Mouse (Mus musculus): ENCODE measurements around the gene Lrp11. TPM values are rescaled to one million over a fixed set of nuclear protein-coding genes. Genes with fewer than 3 reads are reported as not detected.
A peak's percentile ranks its signal among the peaks of the same experiment; 100 is the strongest.

The Lrp11 gene
- 17.7 and 19.3 TPM in 2 replicates for polyA plus RNA-seq (2016; fragmentation: Nextera tagmentation; extraction: Ambion mirVana)

DNA sequence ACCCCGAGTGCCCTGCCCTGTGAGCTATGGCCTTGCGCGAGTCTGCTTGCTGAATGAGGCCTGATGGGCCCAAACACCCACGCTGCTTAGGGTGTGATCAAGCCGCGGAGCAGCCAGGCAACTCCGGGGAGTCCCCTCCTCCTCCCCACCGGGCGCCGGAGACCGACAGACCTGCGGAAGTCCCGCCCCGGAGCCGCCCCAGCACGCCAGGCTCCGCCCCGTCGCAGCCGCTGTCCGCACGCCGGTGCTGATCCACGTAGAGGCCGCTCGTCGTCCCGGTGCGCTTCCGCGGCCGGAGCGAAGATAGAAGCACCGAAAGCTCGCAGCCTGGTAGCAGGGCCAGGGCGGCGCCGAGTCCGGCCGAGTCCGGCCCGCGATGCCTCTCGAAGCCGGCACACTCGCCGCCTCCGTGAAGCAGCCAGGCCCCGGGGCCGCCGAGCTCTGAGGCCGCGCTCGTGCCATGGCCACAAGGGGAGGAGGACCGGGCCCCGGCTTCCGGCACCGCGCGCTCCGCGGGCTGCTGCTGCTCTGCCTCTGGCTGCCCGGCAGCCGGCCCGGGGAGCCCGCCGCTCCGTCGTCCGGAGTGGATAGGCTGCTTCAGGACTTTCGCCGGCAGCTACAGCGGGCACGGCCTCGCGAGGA is at the start of gene Lrp11:
TSS of gene Lrp11 (plus strand) at position 209 of the 642 bp plus-strand sequence.
- peak within 1 kb of the TSS; percentile 75 for H3K4me3 ChIP-seq
- H3K9me3 ChIP-seq (replicated peaks) = no peaks in the 10 kb centered on the region
- no peaks in the 10 kb centered on the region for H3K36me3 ChIP-seq
- peak within 1 kb of the TSS; percentile 88 for H3K27ac ChIP-seq
- H3K9ac ChIP-seq = peak within 1 kb of the TSS; percentile 69
- H3K4me1 ChIP-seq = peaks cover 15% of the 10 kb centered on the region
- peaks cover 5% of the 10 kb centered on the region; the same call in 1 of the 2 replicates for H3K27me3 ChIP-seq
- H3K4me2 ChIP-seq (replicated peaks) = peak within 1 kb of the TSS; percentile 100
- peak; percentile 96 for ATAC-seq (ENCODE audit: low FRiP score)
- under 1% methylated on average over 73 of the region's 76 CpGs for WGBS

DNA sequence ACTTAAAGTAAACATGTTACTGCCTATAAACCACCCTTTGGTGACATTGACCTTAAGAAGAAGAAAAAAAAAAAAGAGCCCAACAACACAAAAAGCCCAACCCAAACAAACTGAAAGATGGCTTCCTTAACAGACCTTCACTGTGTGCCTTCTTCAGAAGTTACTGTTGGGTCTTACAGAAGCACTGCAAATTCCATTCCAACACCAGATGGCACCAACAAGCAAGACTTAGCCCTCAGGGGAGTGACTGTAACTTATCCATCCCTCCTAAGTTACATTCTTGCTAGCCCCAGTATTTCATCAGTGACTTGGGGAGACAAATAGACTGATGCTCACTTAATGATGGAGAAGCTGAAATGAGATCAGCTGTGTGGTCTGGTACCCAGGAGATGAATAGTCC is 11.6 kb upstream of the Lrp11 start:
- no peak overlapping the region for H3K4me3 ChIP-seq
- no peaks in the 10 kb centered on the region for H3K9me3 ChIP-seq (replicated peaks)
- H3K27me3 ChIP-seq = no peaks in the 10 kb centered on the region
- no peak overlapping the region for H3K27ac ChIP-seq
- no peak overlapping the region for H3K9ac ChIP-seq
- peaks cover 3% of the 10 kb centered on the region; the same call in 1 of the 2 replicates for H3K4me1 ChIP-seq
- H3K36me3 ChIP-seq = no peaks in the 10 kb centered on the region
- ATAC-seq (ENCODE audit: low FRiP score) = no peak
- H3K4me2 ChIP-seq (replicated peaks) = no peak overlapping the region

DNA sequence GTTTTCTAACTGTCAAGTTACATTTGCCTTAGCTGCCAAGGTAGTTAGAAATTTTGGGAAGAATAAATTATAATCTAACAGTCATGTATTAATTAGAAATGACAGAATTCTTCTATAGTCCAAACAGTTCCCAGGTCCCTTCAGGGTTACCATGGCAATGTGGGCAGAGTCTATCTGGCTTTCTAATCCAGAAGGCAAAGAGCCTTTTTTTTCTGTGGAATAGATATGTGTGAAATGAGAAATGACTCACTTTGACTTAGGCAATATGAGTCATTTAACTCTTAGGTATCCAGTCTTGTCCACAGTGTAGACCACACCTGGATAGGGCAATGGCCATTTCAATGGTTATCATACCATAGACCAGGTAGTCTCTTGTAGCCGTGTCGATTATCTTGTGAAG is 8.2 kb upstream of the Lrp11 start:
- 94% methylated on average over 2 of the region's 2 CpGs for WGBS
- Histone ChIP-seq H3K4me3 (no peak overlapping the region), H3K9ac (no peak overlapping the region), H3K4me2 (replicated peaks) (no peak overlapping the region), H3K27me3 (no peaks in the 10 kb centered on the region), H3K9me3 (replicated peaks) (no peaks in the 10 kb centered on the region), H3K27ac (no peak overlapping the region), H3K4me1 (peaks cover 3% of the 10 kb centered on the region; the same call in 1 of the 2 replicates), H3K36me3 (no peaks in the 10 kb centered on the region)
- ATAC-seq (ENCODE audit: low FRiP score) = no peak

- Histone ChIP-seq H3K27me3 (no peaks in the 10 kb centered on the region), H3K27ac (no peak overlapping the region), H3K4me2 (replicated peaks) (no peak overlapping the region), H3K36me3 (no peaks in the 10 kb centered on the region), H3K4me3 (no peak overlapping the region), H3K4me1 (peaks cover 3% of the 10 kb centered on the region; the same call in 1 of the 2 replicates), H3K9me3 (replicated peaks) (no peaks in the 10 kb centered on the region), H3K9ac (no peak overlapping the region)
- WGBS = 42% methylated on average over 11 of the region's 11 CpGs
- no peak for ATAC-seq (ENCODE audit: low FRiP score)
Observed at GRCm38 (mm10) chr10:7582157-7582890, 7.3 kb upstream of the Lrp11 start.

DNA sequence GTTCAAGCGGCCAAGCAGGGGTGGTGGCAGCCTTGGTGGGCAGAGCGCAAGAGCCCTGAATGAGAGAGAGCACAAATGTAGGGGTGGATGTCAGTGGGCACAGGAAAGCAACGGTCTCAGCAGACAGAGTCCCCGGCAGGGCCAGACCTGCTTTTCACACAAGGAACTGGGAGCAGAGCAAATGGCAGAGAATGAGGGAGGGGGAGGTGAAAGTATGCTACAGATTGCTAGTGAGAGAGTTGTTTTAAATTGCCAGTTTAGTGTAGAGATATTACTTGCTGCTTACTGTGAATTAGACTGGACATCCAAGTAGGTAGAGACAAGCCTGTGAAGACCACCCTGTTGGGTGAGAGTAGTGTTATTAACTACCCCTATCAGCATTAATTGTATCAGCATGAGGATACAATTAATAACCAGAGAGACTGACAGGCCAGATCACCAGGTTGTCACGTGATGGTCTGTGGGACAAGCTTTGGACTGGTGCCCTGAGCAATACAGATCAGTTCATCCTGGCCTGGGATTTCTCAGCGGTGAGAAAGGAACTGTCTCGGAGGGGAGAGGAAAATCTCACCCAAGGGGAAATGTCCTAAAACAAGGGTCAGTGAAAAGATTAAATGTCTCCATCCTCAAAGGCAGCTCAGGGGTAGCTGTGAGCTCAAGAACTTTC is 6.6 kb upstream of the Lrp11 start:
- Histone ChIP-seq H3K27ac (no peak overlapping the region), H3K36me3 (no peaks in the 10 kb centered on the region), H3K9ac (no peak overlapping the region), H3K27me3 (no peaks in the 10 kb centered on the region), H3K4me1 (peaks cover 3% of the 10 kb centered on the region; the same call in 1 of the 2 replicates), H3K9me3 (replicated peaks) (no peaks in the 10 kb centered on the region), H3K4me3 (no peak overlapping the region), H3K4me2 (replicated peaks) (no peak overlapping the region)
- WGBS = 49% methylated on average over 7 of the region's 7 CpGs
- no peak for ATAC-seq (ENCODE audit: low FRiP score)

- Histone ChIP-seq H3K4me3 (no peak overlapping the region), H3K36me3 (no peaks in the 10 kb centered on the region), H3K4me1 (peaks cover 14% of the 10 kb centered on the region), H3K27ac (no peak overlapping the region), H3K4me2 (replicated peaks) (no peak overlapping the region), H3K27me3 (peaks cover 5% of the 10 kb centered on the region; the same call in 1 of the 2 replicates), H3K9ac (no peak overlapping the region), H3K9me3 (replicated peaks) (no peaks in the 10 kb centered on the region)
- no peak for ATAC-seq (ENCODE audit: low FRiP score)
- 77% methylated on average over 2 of the region's 2 CpGs for WGBS
Observed at GRCm38 (mm10) chr10:7586771-7587170, 2.8 kb upstream of the Lrp11 start.

- no peak; the same call in 1 of the 2 replicates for ATAC-seq (ENCODE audit: low FRiP score)
Observed at GRCm38 (mm10) chr10:7590234-7590689, 662 bp downstream of the Lrp11 start.

DNA sequence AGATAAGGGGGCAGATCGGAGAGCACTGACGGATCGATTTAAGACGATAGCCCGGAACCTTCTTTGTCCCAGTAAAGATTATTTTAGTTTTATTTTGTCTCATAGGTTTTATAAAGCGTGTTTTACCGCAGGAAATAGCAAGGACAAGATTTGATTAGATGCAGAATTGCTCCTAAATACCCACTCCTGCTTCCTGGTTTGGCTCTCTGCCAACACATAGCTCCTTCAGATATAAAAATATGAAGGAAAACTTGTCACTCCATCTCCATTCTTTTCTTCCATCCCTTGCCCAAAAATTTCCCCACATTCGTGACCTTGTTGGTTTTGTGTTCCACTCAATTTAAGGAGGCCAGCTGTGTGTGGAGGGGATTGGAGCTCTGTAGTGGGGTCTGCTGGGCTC is 1.2 kb downstream of the Lrp11 start:
- Histone ChIP-seq H3K9me3 (replicated peaks) (no peaks in the 10 kb centered on the region), H3K4me2 (replicated peaks) (peak overlapping the region; percentile 100), H3K9ac (peak overlapping the region; percentile 69), H3K4me3 (peak overlapping the region; percentile 75), H3K36me3 (no peaks in the 10 kb centered on the region), H3K4me1 (peaks cover 15% of the 10 kb centered on the region), H3K27me3 (peaks cover 5% of the 10 kb centered on the region; the same call in 1 of the 2 replicates), H3K27ac (no peak overlapping the region)
- ATAC-seq (ENCODE audit: low FRiP score) = no peak
- WGBS = 6% methylated on average over 8 of the region's 8 CpGs

More at GRCm38 (mm10) chr10:7590234-7590689, 662 bp downstream of the Lrp11 start:
- peaks cover 15% of the 10 kb centered on the region for H3K4me1 ChIP-seq
- peak overlapping the region; percentile 69 for H3K9ac ChIP-seq
- under 1% methylated on average over 54 of the region's 54 CpGs for WGBS
- H3K27ac ChIP-seq = peak overlapping the region; percentile 88
- H3K4me3 ChIP-seq = peak overlapping the region; percentile 75
- H3K27me3 ChIP-seq = peaks cover 5% of the 10 kb centered on the region; the same call in 1 of the 2 replicates
- no peaks in the 10 kb centered on the region for H3K36me3 ChIP-seq
- no peaks in the 10 kb centered on the region for H3K9me3 ChIP-seq (replicated peaks)
- peak overlapping the region; percentile 100 for H3K4me2 ChIP-seq (replicated peaks)

GRCm38 (mm10) chr10:7594797-7595196 is 5.2 kb downstream of the Lrp11 start:
- no peak overlapping the region for H3K27ac ChIP-seq

GRCm38 (mm10) chr10:7596251-7596650 is 6.7 kb downstream of the Lrp11 start:
- Histone ChIP-seq H3K36me3 (no peaks in the 10 kb centered on the region), H3K4me2 (replicated peaks) (no peak overlapping the region), H3K9me3 (replicated peaks) (no peaks in the 10 kb centered on the region), H3K9ac (no peak overlapping the region), H3K4me3 (no peak overlapping the region), H3K27ac (no peak overlapping the region), H3K27me3 (peaks cover 5% of the 10 kb centered on the region; the same call in 1 of the 2 replicates), H3K4me1 (peaks cover 9% of the 10 kb centered on the region)
- 89% methylated on average over 1 of the region's 1 CpGs for WGBS
- no peak for ATAC-seq (ENCODE audit: low FRiP score)

More at GRCm38 (mm10) chr10:7594797-7595196, 5.2 kb downstream of the Lrp11 start:
- no peak for ATAC-seq (ENCODE audit: low FRiP score)
- peaks cover 5% of the 10 kb centered on the region; the same call in 1 of the 2 replicates for H3K27me3 ChIP-seq
- no peaks in the 10 kb centered on the region for H3K36me3 ChIP-seq
- peaks cover 15% of the 10 kb centered on the region for H3K4me1 ChIP-seq
- H3K9ac ChIP-seq = no peak overlapping the region
- WGBS = 45% methylated on average over 7 of the region's 7 CpGs
- H3K4me3 ChIP-seq = no peak overlapping the region
- H3K4me2 ChIP-seq (replicated peaks) = no peak overlapping the region
- no peaks in the 10 kb centered on the region for H3K9me3 ChIP-seq (replicated peaks)

DNA sequence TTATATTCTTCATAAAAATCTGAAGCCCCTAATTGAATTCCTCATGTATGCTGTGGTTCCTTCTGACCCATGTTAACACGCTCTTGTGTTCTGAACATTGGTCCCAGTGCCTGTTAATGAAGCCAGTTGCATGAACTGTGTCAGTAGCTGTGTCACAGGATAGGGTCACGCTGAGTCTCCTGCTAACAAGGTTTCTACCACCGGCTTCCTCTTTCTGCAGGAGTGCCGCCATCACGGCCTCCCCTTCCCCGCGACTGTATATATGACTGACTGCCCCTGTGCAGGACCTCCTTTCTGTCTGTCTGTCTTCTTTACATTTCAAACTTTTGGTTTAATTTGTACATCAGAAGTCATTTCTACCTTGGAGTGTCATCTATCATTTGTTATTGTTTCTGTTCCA is 8.6 kb downstream of the Lrp11 start:
- no peaks in the 10 kb centered on the region for H3K4me1 ChIP-seq
- no peaks in the 10 kb centered on the region for H3K9me3 ChIP-seq (replicated peaks)
- no peak overlapping the region for H3K4me2 ChIP-seq (replicated peaks)
- no peaks in the 10 kb centered on the region for H3K36me3 ChIP-seq
- H3K4me3 ChIP-seq = no peak overlapping the region
- no peak for ATAC-seq (ENCODE audit: low FRiP score)
- WGBS = 88% methylated on average over 7 of the region's 7 CpGs
- no peaks in the 10 kb centered on the region for H3K27me3 ChIP-seq
- H3K9ac ChIP-seq = no peak overlapping the region
- no peak overlapping the region for H3K27ac ChIP-seq

DNA sequence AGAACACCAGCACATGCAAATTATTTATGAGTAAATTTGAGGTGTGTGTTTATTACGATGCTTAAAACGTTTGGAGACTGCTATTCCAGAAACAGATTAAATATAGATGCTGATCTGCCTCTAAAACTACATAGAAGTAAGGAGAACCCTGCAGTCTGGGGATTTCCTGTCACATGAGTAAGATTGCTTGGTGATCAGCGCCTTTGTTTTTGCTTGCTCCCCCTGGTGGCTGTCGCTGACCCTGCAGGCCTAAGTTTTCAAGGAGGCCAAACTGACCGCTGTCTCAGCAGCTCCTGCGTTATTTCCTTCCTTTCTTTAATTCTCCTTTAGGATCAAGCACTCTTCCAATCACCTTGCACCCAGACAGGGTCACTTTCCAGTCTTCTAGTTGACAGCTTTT is 11.0 kb downstream of the Lrp11 start:
- 15% methylated on average over 6 of the region's 6 CpGs for WGBS
- Histone ChIP-seq H3K27ac (no peak overlapping the region), H3K36me3 (no peaks in the 10 kb centered on the region), H3K9me3 (replicated peaks) (no peaks in the 10 kb centered on the region), H3K4me3 (no peak overlapping the region), H3K27me3 (no peaks in the 10 kb centered on the region), H3K4me1 (no peaks in the 10 kb centered on the region), H3K4me2 (replicated peaks) (no peak overlapping the region), H3K9ac (no peak overlapping the region)
- 0 out of 2 replicates have a peak, but pooled peaks have one; percentile 47 for ATAC-seq (ENCODE audit: low FRiP score)
